Mouse (Mus musculus) CH12.LX (cell line): ENCODE measurements around the gene Ergic1. TPM values are rescaled to one million over a fixed set of nuclear protein-coding genes. Genes with fewer than 3 reads are reported as not detected.
A peak's percentile ranks its signal among the peaks of the same experiment; 100 is the strongest.

Source experiments
- DNase-seq: peaks from one replicate; pipeline ENCODE4 v3.0.0-alpha.2; 2013; ENCODE audit errors: extremely low read depth
- H3K27ac ChIP-seq: 2 replicates; pipeline ENCODE4 v1.5.1; 2012; ENCODE audit warnings: low read depth, mild to moderate bottlenecking, control low read depth, moderate library complexity; ENCODE audit not compliant: insufficient read depth
- H3K27me3 ChIP-seq: replicated peaks from 2 replicates; pipeline ENCODE3; 2012; ENCODE audit warnings: inconsistent platforms
- H3K36me3 ChIP-seq, 2 experiments: replicated peaks in 1 of 2; 2 replicates each; pipeline versions ENCODE3 to v1.6.1; 2012; ENCODE audit warnings: inconsistent platforms in 1 of 2, low read length in 1 of 2, mild to moderate bottlenecking in 1 of 2, mixed read lengths in 1 of 2, moderate library complexity in 1 of 2; ENCODE audit not compliant: control insufficient read depth in 1 of 2, insufficient read depth in 1 of 2
- H3K4me1 ChIP-seq, 2 experiments: 2 replicates each; pipeline ENCODE4 v1.6.1; 2012; ENCODE audit warnings: inconsistent platforms in 1 of 2, moderate library complexity in 1 of 2; ENCODE audit not compliant: insufficient read depth in 2 of 2, control insufficient read depth in 1 of 2
- H3K4me2 ChIP-seq: 2 replicates; pipeline ENCODE4 v1.6.1; 2012; ENCODE audit warnings: low read depth, mild to moderate bottlenecking, control low read depth; ENCODE audit not compliant: poor library complexity, insufficient read depth, severe bottlenecking
- H3K4me3 ChIP-seq, 3 experiments: fragments of 150-350 bp in 1 of 3; sonication (generic) in 1 of 3; replicated peaks in 1 of 3; 2 replicates each; pipeline versions ENCODE3 to v1.5.1; 2011 to 2012; ENCODE audit warnings: low read depth in 2 of 3, low read length in 2 of 3, mild to moderate bottlenecking in 2 of 3, moderate library complexity in 2 of 3, control low read depth in 1 of 3, improper control_type of control experiment in 1 of 3, inconsistent platforms in 1 of 3, mixed read lengths in 1 of 3; ENCODE audit not compliant: poor library complexity in 1 of 3
- H3K79me2 ChIP-seq: replicated peaks from 2 replicates; pipeline ENCODE4 v1.6.1; 2012; ENCODE audit warnings: mild to moderate bottlenecking, moderate library complexity; ENCODE audit not compliant: control insufficient read depth, poor library complexity, insufficient read depth, severe bottlenecking; ENCODE audit errors: extremely low read depth
- H3K9ac ChIP-seq: 2 replicates; pipeline ENCODE4 v1.6.1; 2012; ENCODE audit warnings: low read depth, mild to moderate bottlenecking, control low read depth, moderate library complexity; ENCODE audit not compliant: insufficient read depth
- H3K9me3 ChIP-seq: replicated peaks from 2 replicates; pipeline ENCODE3; 2012; ENCODE audit warnings: low read length, inconsistent platforms, mixed read lengths
- CHD1 ChIP-seq: IDR thresholded peaks from 2 replicates; pipeline ENCODE4 v1.6.1; 2012; ENCODE audit warnings: low read depth, low read length, improper control_type of control experiment, inconsistent platforms
- CHD2 ChIP-seq: IDR thresholded peaks from 2 replicates; pipeline ENCODE4 v1.6.1; 2011; ENCODE audit warnings: low read length, improper control_type of control experiment
- CTCF ChIP-seq, 2 experiments: IDR thresholded peaks in 1 of 2; conservative IDR thresholded peaks in 1 of 2; 2 replicates each; pipeline ENCODE4 v1.5.1; 2011 to 2012; ENCODE audit warnings: low read depth in 2 of 2, low read length in 2 of 2, improper control_type of control experiment in 1 of 2, inconsistent platforms in 1 of 2, mild to moderate bottlenecking in 1 of 2, moderate library complexity in 1 of 2
- E2F4 ChIP-seq: IDR thresholded peaks from 2 replicates; pipeline ENCODE4 v1.6.1; 2011; ENCODE audit warnings: low read depth, low read length, improper control_type of control experiment; ENCODE audit not compliant: insufficient replicate concordance
- EP300 ChIP-seq: IDR thresholded peaks from 2 replicates; pipeline ENCODE4 v1.6.1; 2011; ENCODE audit warnings: low read length, improper control_type of control experiment
- ETS1 ChIP-seq: conservative IDR thresholded peaks from 2 replicates; pipeline ENCODE4 v1.6.1; 2012; ENCODE audit warnings: low read depth, mild to moderate bottlenecking, inconsistent platforms, low read length, improper control_type of control experiment, moderate library complexity
- GABPA ChIP-seq: IDR thresholded peaks from 2 replicates; pipeline ENCODE4 v1.6.1; 2012; ENCODE audit warnings: low read depth, low read length, improper control_type of control experiment, inconsistent platforms; ENCODE audit not compliant: insufficient replicate concordance
- HCFC1 ChIP-seq: IDR thresholded peaks from 2 replicates; pipeline ENCODE4 v1.6.1; 2012; ENCODE audit warnings: low read depth, mild to moderate bottlenecking, inconsistent platforms, low read length, improper control_type of control experiment
- IRF4 ChIP-seq: IDR thresholded peaks from 2 replicates; pipeline ENCODE4 v1.6.1; 2014; ENCODE audit warnings: low read depth, mild to moderate bottlenecking, inconsistent platforms, low read length, improper control_type of control experiment
- JUN ChIP-seq: IDR thresholded peaks from 2 replicates; pipeline ENCODE4 v1.6.1; 2011; ENCODE audit warnings: low read depth, mild to moderate bottlenecking, low read length, improper control_type of control experiment, moderate library complexity; ENCODE audit not compliant: insufficient read depth
- JUND ChIP-seq: conservative IDR thresholded peaks from 2 replicates; pipeline ENCODE4 v1.6.1; 2011; ENCODE audit warnings: low read depth, low read length, improper control_type of control experiment
- KAT2A ChIP-seq: IDR thresholded peaks from 2 replicates; pipeline ENCODE4 v1.6.1; 2012; ENCODE audit warnings: low read length, improper control_type of control experiment, inconsistent platforms; ENCODE audit not compliant: insufficient replicate concordance
- MAFK ChIP-seq: IDR thresholded peaks from 2 replicates; pipeline ENCODE4 v1.6.1; 2011; ENCODE audit warnings: low read length, improper control_type of control experiment; ENCODE audit not compliant: insufficient replicate concordance
- MAX ChIP-seq: IDR thresholded peaks from 2 replicates; pipeline ENCODE4 v1.6.1; 2011; ENCODE audit warnings: low read length, improper control_type of control experiment
- RCOR1 ChIP-seq: conservative IDR thresholded peaks from 2 replicates; pipeline ENCODE4 v1.6.1; 2012; ENCODE audit warnings: low read depth, mild to moderate bottlenecking, inconsistent platforms, low read length, improper control_type of control experiment
- SIN3A ChIP-seq: IDR thresholded peaks from 2 replicates; pipeline ENCODE4 v1.6.1; 2012; ENCODE audit warnings: low read length, improper control_type of control experiment, inconsistent platforms
- SMC3 ChIP-seq: IDR thresholded peaks from 2 replicates; pipeline ENCODE4 v1.6.1; 2011; ENCODE audit warnings: low read depth, low read length, improper control_type of control experiment
- TBP ChIP-seq: conservative IDR thresholded peaks from 2 replicates; pipeline ENCODE4 v1.6.1; 2011; ENCODE audit warnings: low read depth, low read length, improper control_type of control experiment
- ZC3H11A ChIP-seq: IDR thresholded peaks from 2 replicates; pipeline ENCODE4 v1.6.1; 2012; ENCODE audit warnings: low read depth, mild to moderate bottlenecking, inconsistent platforms, low read length, improper control_type of control experiment
- ZNF384 ChIP-seq: IDR thresholded peaks from 2 replicates; pipeline ENCODE4 v1.6.1; 2012; ENCODE audit warnings: low read depth, low read length, improper control_type of control experiment, inconsistent platforms
- dilution Hi-C: fragments of 300-500 bp; cut with MboI; formaldehyde crosslinking; loops from 2 replicates; pipeline ENCODE4 v1.14.3; 2020; ENCODE audit warnings: low sequenced_read_pairs; ENCODE audit not compliant: extremely low pct_unique_long_range_greater_than_20kb, extremely low pct_ligation_motif_present
- in situ Hi-C: fragments of 300-500 bp; cut with MboI; formaldehyde crosslinking; loops from 3 replicates; pipeline ENCODE4 v1.14.3; 2019; ENCODE audit warnings: low sequenced_read_pairs, low pct_ligation_motif_present, low pct_unique_long_range_greater_than_20kb, mixed read lengths
- polyA plus RNA-seq: library from polyadenylated mRNA; unstranded; fragments of >175 nt; gene quantifications from 2 replicates; pipeline ENCODE4 v1.2.1, GENCODE M21; 2012; ENCODE audit warnings: low read depth; ENCODE audit not compliant: insufficient read length
- total RNA-seq, 2 experiments: library from RNA; depleted of rRNA; stranded (reverse); fragments of 300-350 nt in 1 of 2; fragments of >200 nt in 1 of 2; gene quantifications; 2 replicates each; pipeline ENCODE4 v1.2.3; 2012 to 2014

The Ergic1 gene
- total and polyA plus RNA-seq, 3 experiments, result 93.5 to 142 (median 131) TPM

DNA sequence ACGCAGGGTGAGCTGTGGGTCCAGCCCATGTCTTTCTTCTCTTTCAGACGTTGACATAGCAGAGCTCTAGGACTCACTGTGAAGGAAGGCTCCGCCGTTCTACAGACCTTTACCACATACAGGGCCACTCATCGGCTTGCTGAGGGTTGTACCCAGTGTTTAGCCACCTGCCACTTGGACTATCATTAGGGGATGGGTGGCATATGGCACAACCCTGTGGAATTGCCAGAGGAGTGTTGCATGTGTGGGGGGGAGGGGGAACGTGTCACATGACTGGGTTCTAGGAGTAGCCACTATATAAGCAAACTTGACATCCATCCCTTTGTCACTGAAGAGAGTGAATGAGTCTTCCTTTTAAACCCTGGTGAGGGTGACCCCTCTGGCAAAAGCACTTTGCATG is 2.2 kb downstream of the Ergic1 start:
- peaks cover 8 to 46% of the 10 kb centered on the region in 2 experiments for H3K4me1 ChIP-seq
- in situ Hi-C loops (no loop called here), dilution Hi-C loops (no loop called here)
- H3K27me3 ChIP-seq, result no peaks in the 10 kb centered on the region
- H3K36me3 ChIP-seq, result peaks cover 39 to 52% of the 10 kb centered on the region in 2 experiments
- no peak overlapping the region for H3K9ac ChIP-seq
- H3K27ac ChIP-seq, result no peak overlapping the region
- TF ChIP-seq MAX (no peak), CHD1 (no peak)
- TF ChIP-seq, all 38 proteins: peak for 0
- Histone ChIP-seq H3K4me3 (no peak overlapping the region), H3K79me2 (peaks cover 61% of the 10 kb centered on the region), H3K9me3 (peaks cover 17% of the 10 kb centered on the region), H3K4me2 (peak overlapping the region; percentile 85; the same call in 1 of the 2 replicates)
- DNase-seq, result no peak

DNA sequence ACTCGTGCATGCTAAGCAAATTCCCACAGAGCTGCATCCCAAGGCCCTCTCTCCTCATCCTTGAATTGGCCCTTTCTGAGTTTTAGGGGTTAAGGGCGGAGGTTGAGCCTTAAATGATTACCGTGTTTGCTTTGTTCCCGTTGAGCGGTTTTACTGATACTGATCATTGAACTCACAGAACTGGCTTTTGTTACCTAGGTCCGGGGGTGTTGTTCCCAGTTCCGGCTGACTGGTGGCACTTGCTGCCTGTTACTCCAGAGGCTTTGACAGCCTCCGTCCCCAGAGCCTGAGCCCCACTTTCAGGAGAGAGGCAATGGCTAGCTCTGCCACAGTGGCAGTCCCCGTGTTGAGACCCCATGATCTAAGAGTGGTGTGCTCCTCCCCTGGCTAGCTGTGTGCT is 3.1 kb downstream of the Ergic1 start:
- TF ChIP-seq EP300, result no peak
- no peak for TF ChIP-seq ZNF384
- no peak for TF ChIP-seq KAT2A
- no peak for TF ChIP-seq CTCF (conservative IDR thresholded peaks at IDR 0.05 in 1 of 2, IDR thresholded peaks at IDR 0.05 in 1 of 2; ENCODE audit: low read depth in 2 of 2, low read length in 2 of 2)
- no peak for TF ChIP-seq MAFK
- no peak for TF ChIP-seq JUN
- no peak for TF ChIP-seq CHD1
- no peak for TF ChIP-seq SIN3A
- TF ChIP-seq ZC3H11A, result no peak
- no peak for TF ChIP-seq IRF4
- peaks cover 69% of the 10 kb centered on the region for H3K79me2 ChIP-seq
- H3K9ac ChIP-seq, result no peak overlapping the region
- H3K27me3 ChIP-seq, result no peaks in the 10 kb centered on the region
- peaks cover 41 to 61% of the 10 kb centered on the region in 2 experiments for H3K36me3 ChIP-seq
- DNase-seq, result no peak
- H3K4me2 ChIP-seq, result no peak overlapping the region
- H3K4me3 ChIP-seq, result no peak overlapping the region
- dilution Hi-C loops (no loop called here), in situ Hi-C loops (no loop called here)
- H3K9me3 ChIP-seq, result peaks cover 12% of the 10 kb centered on the region
- no peak overlapping the region for H3K27ac ChIP-seq
- peaks cover 8 to 47% of the 10 kb centered on the region in 2 experiments for H3K4me1 ChIP-seq

GRCm38 (mm10) chr17:26567142-26567817 is 6.0 kb downstream of the Ergic1 start:
- Histone ChIP-seq H3K79me2 (peaks cover 81% of the 10 kb centered on the region), H3K27me3 (no peaks in the 10 kb centered on the region), H3K36me3 (peaks cover 56 to 88% of the 10 kb centered on the region in 2 experiments), H3K4me1 (peaks cover 20 to 64% of the 10 kb centered on the region in 2 experiments), H3K4me2 (no peak overlapping the region), H3K27ac (no peak overlapping the region), H3K9ac (no peak overlapping the region), H3K4me3 (no peak overlapping the region), H3K9me3 (peaks cover 12% of the 10 kb centered on the region)
- no peak for DNase-seq
- dilution Hi-C loops (no loop called here), in situ Hi-C loops (no loop called here)
- TF ChIP-seq RCOR1 (no peak), SMC3 (no peak), CHD2 (no peak), HCFC1 (no peak), KAT2A (no peak), EP300 (no peak), JUND (no peak), E2F4 (no peak), ETS1 (no peak), GABPA (no peak), MAFK (no peak), TBP (no peak), MAX (no peak)
